8 mouse cellular contexts compared by ENCODE assay signal in the genomic region with DNA sequence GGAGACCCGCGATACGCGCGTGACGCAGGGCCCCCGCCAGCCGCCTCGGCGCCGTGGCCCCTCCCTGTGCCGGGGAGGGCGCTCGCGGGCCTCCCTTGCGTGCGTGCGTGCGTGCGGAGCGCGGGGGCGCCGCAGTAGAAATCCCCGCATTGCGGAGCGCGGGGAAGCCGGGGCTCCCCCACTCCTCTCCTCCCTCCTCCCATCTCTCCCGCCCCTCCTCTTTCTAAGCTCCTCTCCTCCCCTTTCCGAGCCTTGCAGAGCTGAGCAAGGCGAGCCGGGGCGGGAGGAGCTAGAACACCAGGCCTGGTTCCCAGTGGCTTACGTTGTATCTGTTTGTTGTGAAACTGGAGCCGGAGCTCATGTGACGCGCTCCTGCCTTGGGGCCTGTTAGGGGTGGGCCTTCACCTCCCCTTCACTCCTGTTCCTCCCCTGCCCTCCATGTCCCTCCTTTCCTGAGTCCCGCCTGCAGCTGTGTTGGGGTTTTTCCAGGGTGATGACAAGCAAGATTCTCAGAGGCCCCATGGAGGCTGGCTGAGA. TPM values are rescaled to one million over a fixed set of nuclear protein-coding genes. Genes with fewer than 3 reads are reported as not detected.
A peak's percentile ranks its signal among the peaks of the same experiment; 100 is the strongest.
DNase-seq lines count a peak whose midpoint lies in the region; ATAC-seq and TF ChIP-seq lines count a peak whose summit lies in the region.

No protein-coding gene starts in this region.

- no peak for TF ChIP-seq POLR2A in limb, embryonic 14.5 days (IDR thresholded peaks at IDR 0.05; ENCODE audit: borderline replicate concordance, extremely low read depth, insufficient read depth, insufficient read length)
- TF ChIP-seq POLR2A in spleen, adult 2 months (IDR thresholded peaks at IDR 0.05; ENCODE audit: low read depth, low read length): no peak

- H3K4me1 ChIP-seq in embryonic facial prominence, embryonic 13.5 days: peaks cover 50% of the 10 kb centered on the region
- H3K4me1 ChIP-seq in limb, embryonic 14.5 days (ENCODE audit: control insufficient read depth, insufficient read depth, low read length): peaks cover 28% of the 10 kb centered on the region
- H3K4me1 ChIP-seq in midbrain, embryonic 16.5 days (ENCODE audit: control insufficient read depth, insufficient read depth, low read length): peaks cover 21% of the 10 kb centered on the region
- H3K4me1 ChIP-seq in spleen, adult 2 months (ENCODE audit: control insufficient read depth, insufficient read depth, insufficient read length): peaks cover 23% of the 10 kb centered on the region

- under 1% methylated on average over 18 of the region's 39 CpGs for WGBS in embryonic facial prominence, embryonic 13.5 days
- 0% methylated on average over 19 of the region's 39 CpGs for WGBS in limb, embryonic 14.5 days
- WGBS in midbrain, embryonic 16.5 days: 1% methylated on average over 32 of the region's 39 CpGs
- 2% methylated on average over 39 of the region's 39 CpGs for WGBS in spleen, adult 2 months

- H3K27ac ChIP-seq in embryonic facial prominence, embryonic 13.5 days: peak overlapping the region; percentile 95
- peak overlapping the region; percentile 63 for H3K27ac ChIP-seq in limb, embryonic 14.5 days (replicated peaks; ENCODE audit: low read depth, low read length)
- H3K27ac ChIP-seq in midbrain, embryonic 16.5 days (ENCODE audit: low read length): peak overlapping the region; percentile 99
- H3K27ac ChIP-seq in spleen, adult 2 months (ENCODE audit: insufficient read depth, low read length): peak overlapping the region; percentile 36; the same call in 1 of the 2 replicates

- DNase-seq in 3T3-L1 (ENCODE audit: low read depth, low spot score): peak; percentile 99
- peak; percentile 85 for DNase-seq in adrenal gland, postnatal 25 days
- peak; percentile 97 for DNase-seq in heart, adult 9 months (ENCODE audit: low spot score in 2 of 2)
- peak; percentile 96 for DNase-seq in kidney, adult 9 months
- peak; percentile 97 for DNase-seq in limb, embryonic 14.5 days (ENCODE audit: low spot score)
- DNase-seq in spleen, adult 2 months (ENCODE audit: low read depth in 1 of 2, low spot score in 2 of 2): peak; percentile 34 to 44

- peak; percentile 76 for ATAC-seq in embryonic facial prominence, embryonic 13.5 days (ENCODE audit: insufficient number of reproducible peaks, insufficient read depth, low FRiP score, low TSS enrichment, low read depth)
- peak; percentile 87 for ATAC-seq in limb, embryonic 14.5 days (ENCODE audit: low FRiP score, low read depth)
- ATAC-seq in midbrain, embryonic 16.5 days: peak; percentile 47

- peak overlapping the region; percentile 87 for H3K9ac ChIP-seq in embryonic facial prominence, embryonic 13.5 days
- H3K9ac ChIP-seq in limb, embryonic 14.5 days (ENCODE audit: low read depth, low read length, severe bottlenecking): peak overlapping the region; percentile 75
- H3K9ac ChIP-seq in midbrain, embryonic 16.5 days (ENCODE audit: low read depth, low read length): peak overlapping the region; percentile 96

- H3K4me3 ChIP-seq in embryonic facial prominence, embryonic 13.5 days: peak overlapping the region; percentile 81
- H3K4me3 ChIP-seq in limb, embryonic 14.5 days (replicated peaks; ENCODE audit: low read length): peak overlapping the region; percentile 70
- peak overlapping the region; percentile 91 for H3K4me3 ChIP-seq in midbrain, embryonic 16.5 days (ENCODE audit: low read depth, low read length)
- peak overlapping the region; percentile 83 for H3K4me3 ChIP-seq in spleen, adult 2 months (ENCODE audit: extremely low read depth, insufficient read depth, insufficient read length)

- H3K27me3 ChIP-seq in embryonic facial prominence, embryonic 13.5 days: no peaks in the 10 kb centered on the region
- no peaks in the 10 kb centered on the region for H3K27me3 ChIP-seq in limb, embryonic 14.5 days (ENCODE audit: control insufficient read depth, insufficient read depth, low read length)
- H3K27me3 ChIP-seq in midbrain, embryonic 16.5 days (ENCODE audit: control insufficient read depth, insufficient read depth, low read depth, low read length): no peaks in the 10 kb centered on the region
- H3K27me3 ChIP-seq in spleen, adult 2 months (ENCODE audit: control insufficient read depth, insufficient read depth, low read length): no peaks in the 10 kb centered on the region

- no peaks in the 10 kb centered on the region for H3K9me3 ChIP-seq in embryonic facial prominence, embryonic 13.5 days
- H3K9me3 ChIP-seq in limb, embryonic 14.5 days (ENCODE audit: control insufficient read depth, low read length): no peaks in the 10 kb centered on the region
- no peaks in the 10 kb centered on the region for H3K9me3 ChIP-seq in midbrain, embryonic 16.5 days (replicated peaks; ENCODE audit: control insufficient read depth, low read length, poor library complexity, severe bottlenecking)

- H3K36me3 ChIP-seq in embryonic facial prominence, embryonic 13.5 days: peaks cover 34% of the 10 kb centered on the region
- H3K36me3 ChIP-seq in limb, embryonic 14.5 days (ENCODE audit: control insufficient read depth, insufficient read depth, low read length): peaks cover 26% of the 10 kb centered on the region
- H3K36me3 ChIP-seq in midbrain, embryonic 16.5 days (ENCODE audit: control insufficient read depth, insufficient read depth, low read length): peaks cover 14% of the 10 kb centered on the region
- H3K36me3 ChIP-seq in spleen, adult 2 months (ENCODE audit: control insufficient read depth, insufficient read depth, low read length): peaks cover 10% of the 10 kb centered on the region

- peak overlapping the region; percentile 93 for H3K4me2 ChIP-seq in embryonic facial prominence, embryonic 13.5 days
- H3K4me2 ChIP-seq in limb, embryonic 14.5 days (replicated peaks; ENCODE audit: low read depth, low read length, severe bottlenecking): peak overlapping the region; percentile 93
- peak overlapping the region; percentile 94 for H3K4me2 ChIP-seq in midbrain, embryonic 16.5 days (ENCODE audit: low read length)

- no peak for TF ChIP-seq CTCF in spleen, adult 2 months (IDR thresholded peaks at IDR 0.05; ENCODE audit: extremely low read depth, insufficient read depth, insufficient read length, insufficient replicate concordance)

RNA-seq across cellular contexts. Expression of gene Pim3, which starts 1.8 kb away (rescaled TPM):
- total RNA-seq in adrenal gland, postnatal 25 days (2021): 71.8 and 89.5 TPM in 2 replicates
- 48.7 and 52.9 TPM in 2 replicates for polyA plus RNA-seq in embryonic facial prominence, embryonic 13.5 days (2015; fragmentation: Nextera tagmentation; extraction: Ambion mirVana)
- 15.2 and 20.6 TPM in 2 replicates for polyA plus RNA-seq in limb, embryonic 14.5 days (2012; rRNA removed)
- 38.1 and 47.8 TPM in 2 replicates for polyA plus RNA-seq in limb, embryonic 14.5 days (2014; fragmentation: Nextera tagmentation; extraction: Ambion mirVana)
- polyA plus RNA-seq in midbrain, embryonic 16.5 days (2015; fragmentation: Nextera tagmentation; extraction: Ambion mirVana): 64.7 and 67.5 TPM in 2 replicates
- 16.2 and 20.8 TPM in 2 replicates for polyA plus RNA-seq in spleen, adult 2 months (2012; rRNA removed)

RNA-seq across cellular contexts. Expression of gene Creld2, which starts 44.3 kb away (rescaled TPM):
- 35.1 and 37.8 TPM in 2 replicates for total RNA-seq in adrenal gland, postnatal 25 days (2021)
- polyA plus RNA-seq in embryonic facial prominence, embryonic 13.5 days (2015; fragmentation: Nextera tagmentation; extraction: Ambion mirVana): 74.7 and 87.3 TPM in 2 replicates
- polyA plus RNA-seq in limb, embryonic 14.5 days (2012; rRNA removed): 59.3 and 79.1 TPM in 2 replicates
- polyA plus RNA-seq in limb, embryonic 14.5 days (2014; fragmentation: Nextera tagmentation; extraction: Ambion mirVana): 74.9 and 85.9 TPM in 2 replicates
- 60.6 and 66.4 TPM in 2 replicates for polyA plus RNA-seq in midbrain, embryonic 16.5 days (2015; fragmentation: Nextera tagmentation; extraction: Ambion mirVana)
- 35.7 and 38.9 TPM in 2 replicates for polyA plus RNA-seq in spleen, adult 2 months (2012; rRNA removed)

RNA-seq across cellular contexts. Expression of gene Alg12, which starts 44.6 kb away (rescaled TPM):
- 13.7 and 16.3 TPM in 2 replicates for total RNA-seq in adrenal gland, postnatal 25 days (2021)
- polyA plus RNA-seq in embryonic facial prominence, embryonic 13.5 days (2015; fragmentation: Nextera tagmentation; extraction: Ambion mirVana): 11.2 and 12.2 TPM in 2 replicates
- polyA plus RNA-seq in limb, embryonic 14.5 days (2012; rRNA removed): 17.9 and 21.7 TPM in 2 replicates
- 12.1 and 12.2 TPM in 2 replicates for polyA plus RNA-seq in limb, embryonic 14.5 days (2014; fragmentation: Nextera tagmentation; extraction: Ambion mirVana)
- polyA plus RNA-seq in midbrain, embryonic 16.5 days (2015; fragmentation: Nextera tagmentation; extraction: Ambion mirVana): 7.8 and 9.4 TPM in 2 replicates
- 16.6 and 18.6 TPM in 2 replicates for polyA plus RNA-seq in spleen, adult 2 months (2012; rRNA removed)

Comparison
In these comparisons a context has a peak if more than half of its experiments do, and no peak if none do; other contexts are left out.
1. Peak in every context shown above with its lines: DNase-seq, ATAC-seq, H3K4me3 ChIP-seq and H3K27ac ChIP-seq.
2. DNase-seq: peak in every context shown above with its lines; median percentile 99 in 3T3-L1; 97 in heart, adult 9 months; 97 in limb, embryonic 14.5 days; 96 in kidney, adult 9 months; 85 in adrenal gland, postnatal 25 days; 39 in spleen, adult 2 months.
3. H3K27ac ChIP-seq: peak in every context shown above with its lines; median percentile 99 in midbrain, embryonic 16.5 days; 95 in embryonic facial prominence, embryonic 13.5 days; 63 in limb, embryonic 14.5 days; 36 in spleen, adult 2 months.